Mouse (Mus musculus) layer of hippocampus, postnatal 14 days (tissue): ENCODE data around the gene Tbata. TPM values are rescaled to one million over a fixed set of nuclear protein-coding genes. Genes with fewer than 3 reads are reported as not detected.

ENCODE experiments used
- DNase-seq, 2 experiments: peaks; one replicate each; pipeline ENCODE4 v3.0.0; 2021 to 2022; ENCODE audit warnings: low spot score in 2 of 2, mixed read lengths in 1 of 2
- microRNA-seq, 2 experiments: library from miRNA; unstranded; fragments of <30 nt; microRNA quantifications; one replicate each; pipeline ENCODE4 v1.2.0; 2021
- total RNA-seq, 2 experiments: library from RNA; stranded (reverse); gene quantifications; 2 replicates each; pipeline ENCODE4 v1.2.3; 2021

The Tbata gene
- total RNA-seq, 2 experiments from 2014 or later: 10.8 TPM

DNA sequence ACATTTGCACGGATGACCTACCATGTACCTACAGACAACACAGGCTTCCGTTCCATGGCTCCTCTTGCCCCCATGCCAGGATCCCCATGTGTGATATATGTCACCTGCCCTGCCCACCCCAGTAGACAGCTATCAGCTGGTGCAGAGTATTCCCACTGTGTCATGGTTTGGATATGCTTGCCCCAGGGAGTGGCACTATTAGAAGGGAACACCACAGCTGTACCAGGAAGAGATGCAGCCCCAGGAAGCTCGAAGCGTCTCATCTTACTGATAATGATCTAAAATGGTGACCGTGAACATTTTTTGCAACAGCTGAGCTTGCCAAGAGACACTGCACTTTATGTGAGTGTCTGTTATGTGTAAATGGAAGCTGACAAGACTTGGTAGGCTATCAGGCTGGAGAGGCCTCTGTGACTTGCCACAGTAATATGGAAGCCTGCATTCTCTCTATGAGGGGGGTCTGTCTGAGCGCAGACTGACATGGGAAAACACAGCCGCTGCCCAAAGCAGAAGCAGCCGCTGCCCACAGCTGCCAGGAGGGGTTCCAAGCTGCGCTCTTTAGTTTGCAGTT is 36.4 kb downstream of the Tbata start:
- DNase-seq: no peak

DNA sequence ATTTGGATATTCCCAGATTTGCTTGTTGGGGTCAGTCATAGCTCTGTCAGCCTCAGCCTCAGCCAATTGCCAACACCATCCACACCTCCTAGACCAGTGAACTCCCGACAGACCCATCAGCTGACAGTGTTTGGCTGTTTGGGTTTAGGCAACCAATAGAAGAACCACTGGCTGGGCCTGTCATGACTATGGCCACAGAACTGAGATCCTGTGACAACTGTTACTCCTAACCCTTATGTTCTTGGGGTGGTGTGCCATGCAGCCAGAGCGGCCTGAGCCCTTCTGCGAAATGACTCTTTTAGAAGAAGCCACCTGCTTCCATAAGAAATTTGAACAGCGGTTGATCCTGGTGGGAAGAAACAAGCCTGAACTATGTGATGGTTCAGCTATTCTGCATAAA is 39.4 kb downstream of the Tbata start:
- no peak for DNase-seq

GRCm38 (mm10) chr10:61211743-61212142 is 40.0 kb downstream of the Tbata start:
- DNase-seq: peak; percentile 47 to 50

GRCm38 (mm10) chr10:61212817-61213216 is 41.1 kb downstream of the Tbata start:
- no peak for DNase-seq

DNA sequence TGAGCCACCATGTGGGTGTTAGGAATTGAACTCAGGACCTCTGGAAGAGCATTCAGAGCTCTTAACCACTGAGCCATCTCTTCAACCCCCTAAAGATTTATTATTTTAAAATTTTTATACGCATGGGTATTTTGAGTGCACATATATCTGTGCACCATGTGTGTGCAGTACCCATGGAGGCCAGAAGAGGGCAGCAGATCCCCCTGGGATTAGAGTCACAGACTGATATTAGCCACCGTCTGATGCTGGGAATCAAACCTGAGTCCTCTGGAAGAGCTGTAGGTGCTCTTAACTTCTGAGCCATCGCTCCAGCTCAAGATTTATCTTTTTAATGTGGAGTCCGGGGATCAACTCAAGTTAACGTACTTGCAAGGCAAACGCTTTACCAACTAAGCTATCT is 43.9 kb downstream of the Tbata start:
- DNase-seq: no peak

- DNase-seq: no peak
Observed at GRCm38 (mm10) chr10:61216163-61216562, 44.4 kb downstream of the Tbata start.

GRCm38 (mm10) chr10:61219318-61219717 is 47.6 kb downstream of the Tbata start:
- DNase-seq: no peak

- DNase-seq: no peak
Observed at GRCm38 (mm10) chr10:61225694-61226093, 53.9 kb downstream of the Tbata start.

DNA sequence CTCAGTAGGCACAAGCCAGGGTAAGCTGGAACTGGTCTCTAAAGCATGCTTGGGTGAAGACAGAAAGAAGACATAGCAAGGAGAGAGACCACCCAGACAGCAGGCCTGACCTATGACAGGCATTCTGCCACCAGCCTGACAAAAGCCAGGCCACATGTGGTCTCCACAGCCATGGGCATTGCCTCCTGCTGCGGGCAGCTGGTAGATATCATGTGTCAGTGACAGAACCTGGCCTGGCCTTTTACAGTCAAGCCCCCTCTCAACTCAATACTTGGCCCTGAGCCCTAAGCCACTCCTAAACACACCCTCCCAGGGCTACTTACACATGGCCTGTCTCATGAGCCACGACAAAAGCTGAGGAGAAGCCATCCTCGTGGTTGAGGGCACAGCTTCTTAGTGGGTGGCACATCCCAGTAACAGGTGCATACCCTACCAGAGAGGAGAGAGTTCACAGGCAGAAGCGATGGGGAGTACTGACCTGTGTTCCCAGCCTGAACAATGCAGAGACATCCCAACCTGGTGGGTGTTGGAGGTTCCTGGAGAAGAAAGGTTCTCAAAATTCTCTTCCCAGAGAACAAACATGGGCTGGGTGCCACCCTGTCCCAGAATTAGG is 55.1 kb downstream of the Tbata start:
- no peak for DNase-seq

DNA sequence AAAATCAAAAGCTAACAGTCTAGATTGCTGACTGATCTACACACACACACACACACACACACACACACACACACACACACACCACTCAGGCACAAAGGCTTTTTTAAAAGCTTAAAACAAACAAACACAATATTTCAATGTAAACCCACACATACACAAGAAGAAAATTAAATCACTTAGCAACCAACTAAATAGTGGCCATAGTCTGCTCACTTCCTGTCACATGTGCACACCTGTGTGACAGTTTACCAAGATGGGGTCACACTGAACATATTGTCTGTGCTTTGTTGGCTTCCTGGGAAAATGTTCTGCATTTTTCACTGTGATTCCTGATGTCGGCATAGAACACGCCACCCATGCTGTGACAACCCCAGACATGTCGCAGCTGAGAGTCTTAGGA is 60.0 kb downstream of the Tbata start:
- no peak for DNase-seq

GRCm38 (mm10) chr10:61232858-61233567 is 61.3 kb downstream of the Tbata start:
- peak in 1 of 2 experiments; percentile 37 for DNase-seq

- no peak for DNase-seq
Observed at GRCm38 (mm10) chr10:61234319-61234718, 62.6 kb downstream of the Tbata start.

DNA sequence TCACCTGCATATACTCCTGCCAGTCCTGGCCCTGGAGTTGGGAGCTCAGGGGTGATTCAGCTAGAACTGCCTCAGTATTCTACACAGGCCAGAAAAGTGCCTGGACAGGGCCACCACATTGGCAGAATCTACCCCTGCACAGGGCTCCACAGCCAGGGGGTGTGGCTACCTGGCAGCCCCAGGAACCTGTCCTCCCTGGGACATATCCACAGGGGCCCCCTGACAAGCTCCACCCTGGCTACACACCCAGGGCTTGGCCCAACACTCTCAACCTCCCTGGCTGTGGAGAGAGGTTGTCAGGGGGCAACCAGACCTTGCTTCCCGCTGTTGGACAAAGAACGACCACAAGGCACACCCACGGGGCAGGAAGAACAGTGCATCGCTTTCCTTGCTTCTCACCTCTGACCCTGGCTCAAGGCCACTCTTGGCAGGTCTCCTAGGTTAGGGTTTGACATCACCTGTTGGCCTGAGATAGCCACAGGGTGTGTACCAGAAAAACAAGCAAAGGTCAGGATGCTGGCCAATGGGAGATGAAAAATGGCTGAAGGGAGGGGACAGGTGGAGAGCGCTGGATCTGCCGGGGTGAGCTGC is 64.0 kb downstream of the Tbata start:
- no peak for DNase-seq

GRCm38 (mm10) chr10:61236683-61237390 is 65.1 kb downstream of the Tbata start:
- no peak for DNase-seq

DNA sequence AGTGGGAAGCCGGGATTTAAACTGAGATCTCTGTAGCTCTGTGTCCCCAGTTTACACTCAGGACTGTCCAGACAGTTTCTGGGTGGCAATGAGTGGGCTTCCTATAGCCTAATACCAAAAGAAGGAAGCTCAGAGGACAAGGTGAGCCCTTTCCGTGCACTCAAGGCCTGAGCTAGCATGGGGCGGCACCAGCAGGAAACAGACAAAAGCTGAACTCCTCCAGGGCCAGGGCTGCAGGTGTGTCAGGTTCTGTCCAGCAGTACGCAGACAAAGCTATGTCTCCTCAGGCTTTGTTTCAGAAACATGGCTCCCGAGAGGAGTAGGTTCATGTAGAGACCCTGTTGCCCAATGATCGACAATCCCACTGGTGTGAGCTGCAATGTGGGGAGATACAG is 65.6 kb downstream of the Tbata start:
- no peak for DNase-seq

Small RNA genes lying within 50 kb of the gene (microRNA-seq; reads per million reads assigned to microRNA genes)
- gene Gm44308: 0 reads per million in 2 experiments

Other genes with a start within 250 kb of the Tbata start
- 10 to 100 TPM; 13.7 to 15.9 TPM for gene Pcbd1, start 82.6 kb upstream of the Tbata start, total RNA-seq
- gene Sgpl1, start 24.3 kb upstream of the Tbata start, total RNA-seq: 10 to 100 TPM; 26.4 to 26.7 TPM
- gene Adamts14, start 101.5 kb downstream of the Tbata start, total RNA-seq: 1 to 10 TPM; 1.6 to 1.7 TPM
- not detected for gene Prf1, start 125.9 kb downstream of the Tbata start, total RNA-seq
- gene Pald1, start 211.6 kb downstream of the Tbata start, total RNA-seq: 10 to 100 TPM; 16.5 to 22.1 TPM
- gene Nodal, start 246.0 kb downstream of the Tbata start, total RNA-seq: not detected